Mouse (Mus musculus) spleen, postnatal 0 days (tissue): ENCODE results near the gene Caprin1. TPM values are rescaled to one million over a fixed set of nuclear protein-coding genes. Genes with fewer than 3 reads are reported as not detected.

Source experiments
- polyA plus RNA-seq: library from polyadenylated mRNA; unstranded; fragments of >200 nt; fragmentation: Nextera tagmentation; extraction: Ambion mirVana; gene quantifications from 2 replicates; pipeline ENCODE4 v1.2.1, GENCODE M21; 2015

Gene Caprin1
- 104 and 107 TPM in 2 replicates for polyA plus RNA-seq

GRCm38 (mm10) chr2:103797491-103798009 lies at the start of gene Caprin1:
Gene Caprin1 (minus strand): TSS chr2:103797649.

GRCm38 (mm10) chr2:103760906-103761716 lies 36.3 kb downstream of the Caprin1 start, which contains the start of gene Nat10:
Gene Nat10 (minus strand): TSS chr2:103761270.

Other genes with a start within 250 kb of the Caprin1 start
- 1.4 and 1.7 TPM in 2 replicates for gene Abtb2, start 231.3 kb downstream of the Caprin1 start, polyA plus RNA-seq
- 15.0 and 15.8 TPM in 2 replicates for gene Nat10, start 36.4 kb downstream of the Caprin1 start, polyA plus RNA-seq
- gene Lmo2, start 160.3 kb upstream of the Caprin1 start, polyA plus RNA-seq: 175 and 184 TPM in 2 replicates
- 58.9 and 59.6 TPM in 2 replicates for gene Fbxo3, start 230.1 kb upstream of the Caprin1 start, polyA plus RNA-seq
- 3.5 and 3.6 TPM in 2 replicates for gene 4931422A03Rik, start 230.7 kb upstream of the Caprin1 start, polyA plus RNA-seq